In genomic region chr12:16869870-16870404, GRCm38 (mm10) we compare ENCODE assay signal across 9 mouse cellular contexts. TPM values are rescaled to one million over a fixed set of nuclear protein-coding genes. Genes with fewer than 3 reads are reported as not detected.
DNase-seq lines count a peak whose midpoint lies in the region; ATAC-seq and TF ChIP-seq lines count a peak whose summit lies in the region.
"Had no signal": no experiment of that assay in that cellular context is flagged by ENCODE, and none has a peak within 500 bp of the region (broad histone marks: within the 10 kb centered on the region; RNA-seq: fewer than 3 reads in every experiment).

No protein-coding gene starts in this region.

- no peak for TF ChIP-seq CTCF in lung, adult 2 months (IDR thresholded peaks at IDR 0.05; ENCODE audit: insufficient read depth, low read length)

- no peaks in the 10 kb centered on the region for H3K27me3 ChIP-seq in forebrain, embryonic 11.5 days (ENCODE audit: control insufficient read depth, insufficient read depth, low read length)
- H3K27me3 ChIP-seq in forebrain, embryonic 12.5 days = no peaks in the 10 kb centered on the region
- no peaks in the 10 kb centered on the region for H3K27me3 ChIP-seq in hindbrain, embryonic 15.5 days
- no peaks in the 10 kb centered on the region for H3K27me3 ChIP-seq in neural tube, embryonic 13.5 days

- ATAC-seq in forebrain, embryonic 11.5 days (replicated peaks; ENCODE audit: low FRiP score) = no peak
- ATAC-seq in forebrain, embryonic 12.5 days (ENCODE audit: low FRiP score) = no peak
- no peak for ATAC-seq in hindbrain, embryonic 15.5 days (ENCODE audit: low FRiP score, low read depth)
- peak; percentile 36; the same call in 1 of the 2 replicates for ATAC-seq in neural tube, embryonic 13.5 days (ENCODE audit: low read depth)

- no peak overlapping the region for H3K4me3 ChIP-seq in forebrain, embryonic 11.5 days (ENCODE audit: low read depth, low read length)
- no peak overlapping the region for H3K4me3 ChIP-seq in forebrain, embryonic 12.5 days (replicated peaks)
- no peak overlapping the region for H3K4me3 ChIP-seq in lung, adult 2 months (replicated peaks; ENCODE audit: extremely low read depth, low read depth, low read length)
- H3K4me3 ChIP-seq in hindbrain, embryonic 15.5 days = no peak overlapping the region
- no peak overlapping the region for H3K4me3 ChIP-seq in neural tube, embryonic 13.5 days

- H3K27ac ChIP-seq in forebrain, embryonic 11.5 days (ENCODE audit: low read depth, low read length) = peak overlapping the region; percentile 37; the same call in 1 of the 2 replicates
- H3K27ac ChIP-seq in forebrain, embryonic 12.5 days = no peak overlapping the region
- H3K27ac ChIP-seq in hindbrain, embryonic 15.5 days (replicated peaks) = peak overlapping the region; percentile 62
- H3K27ac ChIP-seq in neural tube, embryonic 13.5 days (replicated peaks) = peak overlapping the region; percentile 75
- H3K27ac ChIP-seq: macrophage had no signal

- H3K36me3 ChIP-seq in forebrain, embryonic 11.5 days (ENCODE audit: control insufficient read depth, insufficient read depth, low read length) = no peaks in the 10 kb centered on the region
- no peaks in the 10 kb centered on the region for H3K36me3 ChIP-seq in forebrain, embryonic 12.5 days (replicated peaks)
- H3K36me3 ChIP-seq in hindbrain, embryonic 15.5 days = no peaks in the 10 kb centered on the region
- no peaks in the 10 kb centered on the region for H3K36me3 ChIP-seq in neural tube, embryonic 13.5 days

- no peak for DNase-seq in forebrain, embryonic 11.5 days (ENCODE audit: low spot score)
- peak; percentile 34 for DNase-seq in lung, postnatal 36 days
- no peak for DNase-seq in lung, adult 2 months
- DNase-seq in T-cell, adult 2 months (ENCODE audit: low spot score) = no peak
- no peak for DNase-seq in spleen, adult 18-20 months

- no peak overlapping the region for H3K9ac ChIP-seq in forebrain, embryonic 11.5 days (ENCODE audit: low read length)
- H3K9ac ChIP-seq in forebrain, embryonic 12.5 days = no peak overlapping the region
- H3K9ac ChIP-seq in hindbrain, embryonic 15.5 days = no peak overlapping the region
- no peak overlapping the region for H3K9ac ChIP-seq in neural tube, embryonic 13.5 days

- no peak overlapping the region for H3K4me2 ChIP-seq in forebrain, embryonic 11.5 days (ENCODE audit: low read depth, low read length, severe bottlenecking)
- no peak overlapping the region for H3K4me2 ChIP-seq in forebrain, embryonic 12.5 days
- no peak overlapping the region for H3K4me2 ChIP-seq in hindbrain, embryonic 15.5 days
- no peak overlapping the region for H3K4me2 ChIP-seq in neural tube, embryonic 13.5 days

- peaks cover 3% of the 10 kb centered on the region; the same call in 1 of the 2 replicates for H3K4me1 ChIP-seq in forebrain, embryonic 11.5 days (replicated peaks; ENCODE audit: control insufficient read depth, insufficient read depth, low read length)
- H3K4me1 ChIP-seq in forebrain, embryonic 12.5 days = peaks cover 10% of the 10 kb centered on the region; the same call in 1 of the 2 replicates
- H3K4me1 ChIP-seq in lung, adult 2 months (ENCODE audit: control insufficient read depth, insufficient read depth, low read length) = peaks cover 35% of the 10 kb centered on the region
- peaks cover 9% of the 10 kb centered on the region for H3K4me1 ChIP-seq in hindbrain, embryonic 15.5 days (replicated peaks)
- peaks cover 26% of the 10 kb centered on the region for H3K4me1 ChIP-seq in neural tube, embryonic 13.5 days (replicated peaks)

- no peak for TF ChIP-seq POLR2A in lung, adult 2 months (IDR thresholded peaks at IDR 0.05; ENCODE audit: borderline replicate concordance, extremely low read depth, low read depth, low read length)

- WGBS in forebrain, embryonic 11.5 days = 72% methylated on average over 9 of the region's 9 CpGs
- WGBS in forebrain, embryonic 12.5 days = 74% methylated on average over 9 of the region's 9 CpGs
- 23% methylated on average over 9 of the region's 9 CpGs for WGBS in lung, adult 2 months
- WGBS in hindbrain, embryonic 15.5 days = 55% methylated on average over 9 of the region's 9 CpGs
- WGBS in neural tube, embryonic 13.5 days = 53% methylated on average over 9 of the region's 9 CpGs

- no peaks in the 10 kb centered on the region; the same call in 1 of the 2 replicates for H3K9me3 ChIP-seq in forebrain, embryonic 11.5 days (ENCODE audit: control insufficient read depth, low read length)
- H3K9me3 ChIP-seq in forebrain, embryonic 12.5 days = no peaks in the 10 kb centered on the region
- no peaks in the 10 kb centered on the region for H3K9me3 ChIP-seq in hindbrain, embryonic 15.5 days
- H3K9me3 ChIP-seq in neural tube, embryonic 13.5 days = no peaks in the 10 kb centered on the region

RNA-seq across cellular contexts. Expression of gene Rock2, which starts 24.8 kb away (rescaled TPM):
- 15.8 and 17.9 TPM in 2 replicates for polyA plus RNA-seq in forebrain, embryonic 11.5 days (2014; fragmentation: Nextera tagmentation; extraction: Ambion mirVana)
- polyA plus RNA-seq in forebrain, embryonic 12.5 days (2016; fragmentation: Nextera tagmentation; extraction: Ambion mirVana) = 21.0 and 22.9 TPM in 2 replicates
- 6.5 and 11.4 TPM in 2 replicates for polyA plus RNA-seq in lung, adult 2 months (2012; rRNA removed)
- polyA plus RNA-seq in hindbrain, embryonic 15.5 days (2015; fragmentation: Nextera tagmentation; extraction: Ambion mirVana) = 13.7 and 15.1 TPM in 2 replicates
- polyA plus RNA-seq in neural tube, embryonic 13.5 days (2015; fragmentation: Nextera tagmentation; extraction: Ambion mirVana) = 15.0 and 19.6 TPM in 2 replicates

RNA-seq across cellular contexts. Expression of gene E2f6, which starts 59.2 kb away (rescaled TPM):
- polyA plus RNA-seq in forebrain, embryonic 11.5 days (2014; fragmentation: Nextera tagmentation; extraction: Ambion mirVana) = 77.4 and 89.1 TPM in 2 replicates
- polyA plus RNA-seq in forebrain, embryonic 12.5 days (2016; fragmentation: Nextera tagmentation; extraction: Ambion mirVana) = 75.0 and 77.4 TPM in 2 replicates
- 13.6 and 15.1 TPM in 2 replicates for polyA plus RNA-seq in lung, adult 2 months (2012; rRNA removed)
- polyA plus RNA-seq in hindbrain, embryonic 15.5 days (2015; fragmentation: Nextera tagmentation; extraction: Ambion mirVana) = 29.2 and 29.7 TPM in 2 replicates
- polyA plus RNA-seq in neural tube, embryonic 13.5 days (2015; fragmentation: Nextera tagmentation; extraction: Ambion mirVana) = 36.7 and 39.2 TPM in 2 replicates
